Mouse (Mus musculus): ENCODE results near the gene Ndufa8.

The Ndufa8 gene

GRCm38 (mm10) chr2:36048164-36048563, 1.0 kb downstream of the Ndufa8 start:
- DNase-seq (ENCODE audit: low spot score) = no peak

GRCm38 (mm10) chr2:36040872-36041271, 8.3 kb downstream of the Ndufa8 start:
- DNase-seq (ENCODE audit: low spot score) = no peak

- DNase-seq (ENCODE audit: low spot score) = no peak
Observed at GRCm38 (mm10) chr2:36039297-36039985, 9.8 kb downstream of the Ndufa8 start.

- no peak for DNase-seq (ENCODE audit: low spot score)
Observed at GRCm38 (mm10) chr2:36035413-36036081, 13.7 kb downstream of the Ndufa8 start.

GRCm38 (mm10) chr2:36034898-36035297, 14.3 kb downstream of the Ndufa8 start:
- DNase-seq (ENCODE audit: low spot score) = no peak

GRCm38 (mm10) chr2:36033966-36034365, 15.2 kb downstream of the Ndufa8 start:
- DNase-seq (ENCODE audit: low spot score) = no peak

- DNase-seq (ENCODE audit: low spot score) = no peak
Observed at GRCm38 (mm10) chr2:36032884-36033283, 16.3 kb downstream of the Ndufa8 start.

- no peak for DNase-seq (ENCODE audit: low spot score)
Observed at GRCm38 (mm10) chr2:36023291-36023690, 25.9 kb downstream of the Ndufa8 start.

GRCm38 (mm10) chr2:36021385-36022159, 27.6 kb downstream of the Ndufa8 start:
- peak; percentile 18 for DNase-seq (ENCODE audit: low spot score)

GRCm38 (mm10) chr2:36013010-36013409, 36.2 kb downstream of the Ndufa8 start:
- no peak for DNase-seq (ENCODE audit: low spot score)

- DNase-seq (ENCODE audit: low spot score) = no peak
Observed at GRCm38 (mm10) chr2:36011331-36011825, 37.8 kb downstream of the Ndufa8 start.

- DNase-seq (ENCODE audit: low spot score) = no peak
Observed at GRCm38 (mm10) chr2:36010579-36010978, 38.6 kb downstream of the Ndufa8 start.

- peak; percentile 53 for DNase-seq (ENCODE audit: low spot score)
Observed at GRCm38 (mm10) chr2:36009386-36009785, 39.8 kb downstream of the Ndufa8 start.

- DNase-seq (ENCODE audit: low spot score) = peak; percentile 16
Observed at GRCm38 (mm10) chr2:36008071-36008470, 41.1 kb downstream of the Ndufa8 start.

- DNase-seq (ENCODE audit: low spot score) = no peak
Observed at GRCm38 (mm10) chr2:36002188-36002587, 47.0 kb downstream of the Ndufa8 start.

- no peak for DNase-seq (ENCODE audit: low spot score)
Observed at GRCm38 (mm10) chr2:36000390-36000789, 48.8 kb downstream of the Ndufa8 start.

- no peak for DNase-seq (ENCODE audit: low spot score)
Observed at GRCm38 (mm10) chr2:35999212-35999611, 50.0 kb downstream of the Ndufa8 start.

- DNase-seq (ENCODE audit: low spot score) = no peak
Observed at GRCm38 (mm10) chr2:35998416-35998815, 50.8 kb downstream of the Ndufa8 start.

- DNase-seq (ENCODE audit: low spot score) = no peak
Observed at GRCm38 (mm10) chr2:35996753-35997152, 52.5 kb downstream of the Ndufa8 start.

GRCm38 (mm10) chr2:35994303-35994702, 54.9 kb downstream of the Ndufa8 start:
- DNase-seq (ENCODE audit: low spot score) = no peak

GRCm38 (mm10) chr2:35993481-35993880, 55.7 kb downstream of the Ndufa8 start:
- DNase-seq (ENCODE audit: low spot score) = no peak

- DNase-seq (ENCODE audit: low spot score) = no peak
Observed at GRCm38 (mm10) chr2:35992259-35992658, 56.9 kb downstream of the Ndufa8 start.

Data from T-cell, adult 2 months (primary cell).